Mouse (Mus musculus) myocyte (in vitro differentiated cells): Measurements from ENCODE around the gene Cyth3.

Experiments used
- CEBPB ChIP-seq: IDR thresholded peaks from 2 replicates; pipeline ENCODE4 v1.6.1; 2011; ENCODE audit warnings: mild to moderate bottlenecking, moderate library complexity; ENCODE audit not compliant: poor library complexity, insufficient read depth, severe bottlenecking
- E2F4 ChIP-seq: IDR thresholded peaks from one replicate; pipeline ENCODE4 v1.6.1; 2011; ENCODE audit warnings: mild to moderate bottlenecking, control low read depth, moderate library complexity; ENCODE audit not compliant: insufficient read depth
- MAX ChIP-seq: IDR thresholded peaks from one replicate; pipeline ENCODE4 v1.6.1; 2011; ENCODE audit warnings: low read depth, mild to moderate bottlenecking, control low read depth
- MYOG ChIP-seq, 3 experiments: IDR thresholded peaks; one replicate each; pipeline ENCODE4 v1.6.1; 2011; ENCODE audit warnings: control low read depth in 2 of 3, low read depth in 2 of 3, mild to moderate bottlenecking in 2 of 3; ENCODE audit not compliant: insufficient read length in 2 of 3, control insufficient read depth in 1 of 3, insufficient read depth in 1 of 3
- POLR2A ChIP-seq: IDR thresholded peaks from one replicate; pipeline ENCODE4 v1.6.1; 2011; ENCODE audit warnings: low read depth, mild to moderate bottlenecking, control low read depth, moderate library complexity; ENCODE audit not compliant: insufficient read length
- POLR2AphosphoS2 ChIP-seq: IDR thresholded peaks from one replicate; pipeline ENCODE4 v1.6.1; 2011; ENCODE audit warnings: low read depth, control low read depth; ENCODE audit not compliant: insufficient read length
- REST ChIP-seq: IDR thresholded peaks from one replicate; pipeline ENCODE4 v1.6.1; 2011; ENCODE audit warnings: mild to moderate bottlenecking, control low read depth, moderate library complexity; ENCODE audit not compliant: insufficient read depth, insufficient read length
- SRF ChIP-seq: IDR thresholded peaks from one replicate; pipeline ENCODE4 v1.6.1; 2011; ENCODE audit warnings: low read depth; ENCODE audit not compliant: control insufficient read depth, insufficient read length
- TCF12 ChIP-seq: IDR thresholded peaks from one replicate; pipeline ENCODE4 v1.6.1; 2011; ENCODE audit warnings: mild to moderate bottlenecking, control low read depth; ENCODE audit not compliant: poor library complexity, insufficient read depth, severe bottlenecking
- TCF3 ChIP-seq: IDR thresholded peaks from one replicate; pipeline ENCODE4 v1.6.1; 2011; ENCODE audit warnings: low read depth, control low read depth; ENCODE audit not compliant: insufficient read length
- USF1 ChIP-seq: IDR thresholded peaks from one replicate; pipeline ENCODE4 v1.6.1; 2011; ENCODE audit warnings: low read depth, mild to moderate bottlenecking, control low read depth, moderate library complexity

GRCm38 (mm10) chr5:143706822-143707200 lies 84.6 kb downstream of the Cyth3 start:
- TF ChIP-seq MYOG (IDR thresholded peaks at IDR 0.05; ENCODE audit: control insufficient read depth in 1 of 3, insufficient read depth in 1 of 3, insufficient read length in 2 of 3, low read depth in 2 of 3): no peak
- no peak for TF ChIP-seq USF1
- no peak for TF ChIP-seq TCF3
- no peak for TF ChIP-seq TCF12
- TF ChIP-seq POLR2A: no peak
- TF ChIP-seq E2F4: no peak
- no peak for TF ChIP-seq SRF
- no peak for TF ChIP-seq POLR2AphosphoS2
- TF ChIP-seq MAX: no peak
- no peak for TF ChIP-seq CEBPB
- TF ChIP-seq REST: no peak
